ENCODE assay signal across 11 mouse cellular contexts in genomic region chr10:13842855-13843254, GRCm38 (mm10). TPM values are rescaled to one million over a fixed set of nuclear protein-coding genes. Genes with fewer than 3 reads are reported as not detected.
DNase-seq lines count a peak whose midpoint lies in the region; ATAC-seq and TF ChIP-seq lines count a peak whose summit lies in the region.
"Had no signal": no experiment of that assay in that cellular context is flagged by ENCODE, and none has a peak within 500 bp of the region (broad histone marks: within the 10 kb centered on the region; RNA-seq: fewer than 3 reads in every experiment).

No protein-coding gene starts in this region.

- TF ChIP-seq CTCF in C2C12 (IDR thresholded peaks at IDR 0.05; ENCODE audit: control insufficient read depth, insufficient read depth, insufficient read length) = no peak

- no peaks in the 10 kb centered on the region for H3K27me3 ChIP-seq in C2C12 (ENCODE audit: control insufficient read depth, insufficient read depth, insufficient read length)
- no peaks in the 10 kb centered on the region for H3K27me3 ChIP-seq in heart, embryonic 14.5 days (ENCODE audit: control insufficient read depth, insufficient read depth, low read length)
- no peaks in the 10 kb centered on the region for H3K27me3 ChIP-seq in midbrain, embryonic 13.5 days
- H3K27me3 ChIP-seq in liver, embryonic 11.5 days (replicated peaks; ENCODE audit: control insufficient read depth, insufficient read depth, low read length) = no peaks in the 10 kb centered on the region

- H3ac ChIP-seq in C2C12 (ENCODE audit: control insufficient read depth, insufficient read length, low read depth) = no peak overlapping the region

- no peak overlapping the region for H3K4me3 ChIP-seq in C2C12 (ENCODE audit: insufficient read depth, poor library complexity, severe bottlenecking)
- H3K4me3 ChIP-seq in heart, embryonic 14.5 days (ENCODE audit: control insufficient read depth in 1 of 2, insufficient read depth in 1 of 2, low read depth in 1 of 2, low read length in 2 of 2) = no peak overlapping the region
- H3K4me3 ChIP-seq in midbrain, embryonic 13.5 days (replicated peaks) = no peak overlapping the region
- no peak overlapping the region for H3K4me3 ChIP-seq in liver, embryonic 11.5 days (ENCODE audit: low read depth, low read length)
- H3K4me3 ChIP-seq: erythroblast, embryonic 14.5 days; limb, embryonic 13.5 days had no signal

- H3K36me3 ChIP-seq in C2C12 (ENCODE audit: control insufficient read depth, insufficient read depth) = no peaks in the 10 kb centered on the region
- no peaks in the 10 kb centered on the region for H3K36me3 ChIP-seq in heart, embryonic 14.5 days (ENCODE audit: control insufficient read depth, insufficient read depth, low read length)
- H3K36me3 ChIP-seq in midbrain, embryonic 13.5 days = no peaks in the 10 kb centered on the region
- H3K36me3 ChIP-seq in liver, embryonic 11.5 days (ENCODE audit: control insufficient read depth, insufficient read depth, low read length) = no peaks in the 10 kb centered on the region
- H3K36me3 ChIP-seq: limb, embryonic 13.5 days had no signal

- ATAC-seq in heart, embryonic 14.5 days (ENCODE audit: insufficient number of reproducible peaks, insufficient read depth, low FRiP score, low read depth) = no peak
- no peak for ATAC-seq in midbrain, embryonic 13.5 days
- no peak for ATAC-seq in liver, embryonic 11.5 days (replicated peaks; ENCODE audit: low FRiP score)

- H3K79me2 ChIP-seq in C2C12 (ENCODE audit: control insufficient read depth, insufficient read depth) = no peaks in the 10 kb centered on the region

- no peaks in the 10 kb centered on the region for H3K79me3 ChIP-seq in C2C12 (ENCODE audit: low read depth)

- H3K27ac ChIP-seq in heart, embryonic 14.5 days (replicated peaks in 1 of 2; ENCODE audit: control insufficient read depth in 1 of 2, insufficient read depth in 1 of 2, low read depth in 2 of 2, low read length in 2 of 2) = peak overlapping the region in 1 of 2 experiments; percentile 20; a peak in 1 of 4 replicates
- no peak overlapping the region for H3K27ac ChIP-seq in midbrain, embryonic 13.5 days
- H3K27ac ChIP-seq in liver, embryonic 11.5 days (ENCODE audit: low read depth, low read length) = no peak overlapping the region
- H3K27ac ChIP-seq: hindbrain, embryonic 14.5 days; limb, embryonic 13.5 days; macrophage had no signal

- no peak overlapping the region for H3K9ac ChIP-seq in heart, embryonic 14.5 days (ENCODE audit: low read length)
- no peak overlapping the region for H3K9ac ChIP-seq in midbrain, embryonic 13.5 days (replicated peaks)
- H3K9ac ChIP-seq in liver, embryonic 11.5 days (ENCODE audit: low read depth, low read length) = no peak overlapping the region
- H3K9ac ChIP-seq: hindbrain, embryonic 14.5 days; limb, embryonic 13.5 days had no signal

- 42% methylated on average over 8 of the region's 8 CpGs for WGBS in heart, embryonic 14.5 days
- 77% methylated on average over 8 of the region's 8 CpGs for WGBS in midbrain, embryonic 13.5 days
- WGBS in liver, embryonic 11.5 days = 83% methylated on average over 8 of the region's 8 CpGs

- H3K4me2 ChIP-seq in heart, embryonic 14.5 days (ENCODE audit: low read length) = peak overlapping the region; percentile 39
- H3K4me2 ChIP-seq in midbrain, embryonic 13.5 days (replicated peaks) = no peak overlapping the region
- no peak overlapping the region for H3K4me2 ChIP-seq in liver, embryonic 11.5 days
- H3K4me2 ChIP-seq: hindbrain, embryonic 14.5 days; limb, embryonic 13.5 days had no signal

- peaks cover 3 to 16% of the 10 kb centered on the region in 2 experiments for H3K4me1 ChIP-seq in heart, embryonic 14.5 days (ENCODE audit: control insufficient read depth in 2 of 2, insufficient read depth in 2 of 2, low read length in 2 of 2)
- no peaks in the 10 kb centered on the region for H3K4me1 ChIP-seq in midbrain, embryonic 13.5 days (replicated peaks)
- H3K4me1 ChIP-seq in liver, embryonic 11.5 days (replicated peaks; ENCODE audit: control insufficient read depth, insufficient read depth, low read length) = no peaks in the 10 kb centered on the region
- H3K4me1 ChIP-seq: limb, embryonic 13.5 days had no signal

- peak; percentile 18 for DNase-seq in 3134 (ENCODE audit: extremely low read depth, insufficient read length, low spot score)
- peak; percentile 65 to 71 for DNase-seq in cerebellum, postnatal 10 days
- no peak for DNase-seq in thymus, postnatal 25 days
- no peak for DNase-seq in liver, embryonic 11.5 days (ENCODE audit: low spot score)

- no peaks in the 10 kb centered on the region for H3K9me3 ChIP-seq in heart, embryonic 14.5 days (ENCODE audit: control insufficient read depth, low read length)
- H3K9me3 ChIP-seq in midbrain, embryonic 13.5 days = no peaks in the 10 kb centered on the region
- no peaks in the 10 kb centered on the region for H3K9me3 ChIP-seq in liver, embryonic 11.5 days (ENCODE audit: control insufficient read depth, low read length)

TF ChIP-seq in C2C12, 6 proteins besides CTCF, POLR2A, EP300 and RAD21:
- no peak for TF ChIP-seq MAX (IDR thresholded peaks at IDR 0.05)
- TF ChIP-seq FOSL1 (IDR thresholded peaks at IDR 0.05; ENCODE audit: insufficient read depth, low read length, poor library complexity, severe bottlenecking) = no peak
- peak; percentile 88 for TF ChIP-seq MYOD1 (IDR thresholded peaks at IDR 0.05; ENCODE audit: control insufficient read depth, insufficient read length, low read depth)
- TF ChIP-seq CEBPB (IDR thresholded peaks at IDR 0.05; ENCODE audit: low read depth) = no peak
- TF ChIP-seq USF1 (IDR thresholded peaks at IDR 0.05; ENCODE audit: low read depth) = no peak
- no peak for TF ChIP-seq MYOG (IDR thresholded peaks at IDR 0.05; ENCODE audit: control insufficient read depth, extremely low read depth, insufficient read length)

RNA-seq across cellular contexts. Expression of gene Aig1, which starts 25.9 kb away (rescaled TPM):
- polyA plus RNA-seq in C2C12 (2012; fragmentation: generic; extraction: Trizol) = 11.3 TPM
- 78.0 and 81.6 TPM in 2 replicates for polyA plus RNA-seq in heart, embryonic 14.5 days (2014; fragmentation: Nextera tagmentation; extraction: Ambion mirVana)
- 53.5 and 54.4 TPM in 2 replicates for polyA plus RNA-seq in midbrain, embryonic 13.5 days (2015; fragmentation: Nextera tagmentation; extraction: Ambion mirVana)
- polyA plus RNA-seq in liver, embryonic 11.5 days (2014; fragmentation: Nextera tagmentation; extraction: Ambion mirVana) = 19.2 and 20.3 TPM in 2 replicates

Comparison
In these comparisons a context has a peak if more than half of its experiments do, and no peak if none do; other contexts are left out.
1. DNase-seq: peak in 3134 (single experiment) and cerebellum, postnatal 10 days (2 of 2); none in thymus, postnatal 25 days (single experiment) and liver, embryonic 11.5 days (single experiment).